Mouse (Mus musculus) midbrain, embryonic 13.5 days (tissue): ENCODE data around the gene B130006D01Rik. TPM values are rescaled to one million over a fixed set of nuclear protein-coding genes. Genes with fewer than 3 reads are reported as not detected.
"Not testable (repeated sequence)": the region's sequence is repeated elsewhere in the genome, so short reads cannot be mapped to it uniquely, and the experiment has no call there.

Source experiments
- ATAC-seq: fragments of 200-750 bp; cut with Nextera tagmentation; 2 replicates; pipeline ENCODE4 v1.8.0; 2017; ENCODE audit warnings: mild to moderate bottlenecking, moderate TSS enrichment, moderate library complexity
- H3K27ac ChIP-seq: fragments of 300-500 bp; sonication (generic); 2 replicates; pipeline ENCODE4 v1.5.1; 2015; ENCODE audit warnings: inconsistent platforms, mild to moderate bottlenecking, moderate library complexity
- H3K27me3 ChIP-seq: fragments of 300-500 bp; sonication (generic); 2 replicates; pipeline ENCODE4 v1.6.1; 2015; ENCODE audit warnings: mild to moderate bottlenecking, inconsistent platforms
- H3K36me3 ChIP-seq: fragments of 300-500 bp; sonication (generic); 2 replicates; pipeline ENCODE4 v1.6.1; 2015; ENCODE audit warnings: mild to moderate bottlenecking, inconsistent platforms
- H3K4me1 ChIP-seq: fragments of 300-500 bp; sonication (generic); replicated peaks from 2 replicates; pipeline ENCODE4 v1.6.1; 2015; ENCODE audit warnings: inconsistent platforms
- H3K4me2 ChIP-seq: fragments of 300-500 bp; sonication (generic); replicated peaks from 2 replicates; pipeline ENCODE4 v1.6.1; 2015; ENCODE audit warnings: moderate library complexity, mild to moderate bottlenecking, inconsistent platforms
- H3K4me3 ChIP-seq: fragments of 300-500 bp; sonication (generic); replicated peaks from 2 replicates; pipeline ENCODE4 v1.5.1; 2015; ENCODE audit warnings: mild to moderate bottlenecking, inconsistent platforms
- H3K9ac ChIP-seq: fragments of 300-500 bp; sonication (generic); replicated peaks from 2 replicates; pipeline ENCODE4 v1.6.1; 2015; ENCODE audit warnings: mild to moderate bottlenecking, inconsistent platforms
- H3K9me3 ChIP-seq: fragments of 300-500 bp; sonication (generic); 2 replicates; pipeline ENCODE4 v1.6.1; 2016; ENCODE audit warnings: mild to moderate bottlenecking, inconsistent platforms
- WGBS: fragments of 180-500 bp; shearing (Covaris S2); methylation state at CpG from one replicate; pipeline ENCODE4 v1.1.7; 2015; 5-methylcytosine and 5-hydroxymethylcytosine counted together
- polyA plus RNA-seq: library from polyadenylated mRNA; unstranded; fragments of >200 nt; fragmentation: Nextera tagmentation; extraction: Ambion mirVana; gene quantifications from 2 replicates; pipeline ENCODE4 v1.2.1, GENCODE M21; 2015

Gene B130006D01Rik
- polyA plus RNA-seq, 1 experiment from 2014 or later = 1.5 TPM

DNA sequence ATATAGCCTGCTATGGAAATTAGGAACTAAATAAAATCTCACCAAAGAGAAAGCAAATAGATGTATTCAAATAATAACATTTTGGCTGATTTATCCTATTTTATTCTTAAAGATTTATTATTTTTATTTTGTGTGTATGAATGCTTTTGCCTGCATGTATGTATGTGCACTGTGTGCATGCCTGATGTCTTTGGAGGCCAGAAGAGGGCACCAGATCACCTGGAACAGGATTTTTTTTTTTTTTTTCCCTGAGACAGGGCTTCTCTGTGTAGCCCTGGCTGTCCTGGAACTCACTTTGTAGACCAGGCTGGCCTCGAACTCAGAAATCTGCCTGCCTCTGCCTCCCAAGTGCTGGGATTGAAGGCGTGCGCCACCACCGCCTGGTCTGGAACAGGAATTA, 31.8 kb downstream of the B130006D01Rik start:
- H3K4me3 ChIP-seq, H3K4me1 ChIP-seq, H3K27me3 ChIP-seq, H3K4me2 ChIP-seq, H3K9ac ChIP-seq, ATAC-seq, H3K27ac ChIP-seq, H3K9me3 ChIP-seq: not testable (repeated sequence)
- peaks cover 49% of the 10 kb centered on the region for H3K36me3 ChIP-seq
- WGBS = 100% methylated on average over 4 of the region's 4 CpGs

- Histone ChIP-seq H3K36me3 (peaks cover 48% of the 10 kb centered on the region), H3K9me3 (no peaks in the 10 kb centered on the region), H3K4me1 (no peaks in the 10 kb centered on the region), H3K4me2 (no peak overlapping the region), H3K27me3 (no peaks in the 10 kb centered on the region), H3K9ac (no peak overlapping the region), H3K27ac (no peak overlapping the region), H3K4me3 (no peak overlapping the region)
- ATAC-seq = no peak
- WGBS = 90% methylated on average over 5 of the region's 5 CpGs
Observed at GRCm38 (mm10) chr11:95760521-95760920, 37.1 kb downstream of the B130006D01Rik start.

GRCm38 (mm10) chr11:95762996-95763395, 39.6 kb downstream of the B130006D01Rik start:
- H3K9me3 ChIP-seq = no peaks in the 10 kb centered on the region
- ATAC-seq = no peak
- WGBS = 97% methylated on average over 4 of the region's 4 CpGs

GRCm38 (mm10) chr11:95764806-95765205, 41.4 kb downstream of the B130006D01Rik start:
- no peak overlapping the region for H3K4me3 ChIP-seq
- H3K9ac ChIP-seq = no peak overlapping the region
- no peaks in the 10 kb centered on the region for H3K4me1 ChIP-seq
- no peaks in the 10 kb centered on the region for H3K27me3 ChIP-seq
- H3K36me3 ChIP-seq = peaks cover 44% of the 10 kb centered on the region
- H3K27ac ChIP-seq = no peak overlapping the region
- no peak for ATAC-seq
- no peaks in the 10 kb centered on the region for H3K9me3 ChIP-seq
- no peak overlapping the region for H3K4me2 ChIP-seq
- WGBS = 70% methylated on average over 8 of the region's 8 CpGs

More at GRCm38 (mm10) chr11:95762996-95763395, 39.6 kb downstream of the B130006D01Rik start:
- Histone ChIP-seq H3K36me3 (peaks cover 31% of the 10 kb centered on the region), H3K9ac (no peak overlapping the region), H3K27me3 (no peaks in the 10 kb centered on the region), H3K4me3 (no peak overlapping the region), H3K4me1 (no peaks in the 10 kb centered on the region), H3K27ac (no peak overlapping the region), H3K4me2 (no peak overlapping the region)

DNA sequence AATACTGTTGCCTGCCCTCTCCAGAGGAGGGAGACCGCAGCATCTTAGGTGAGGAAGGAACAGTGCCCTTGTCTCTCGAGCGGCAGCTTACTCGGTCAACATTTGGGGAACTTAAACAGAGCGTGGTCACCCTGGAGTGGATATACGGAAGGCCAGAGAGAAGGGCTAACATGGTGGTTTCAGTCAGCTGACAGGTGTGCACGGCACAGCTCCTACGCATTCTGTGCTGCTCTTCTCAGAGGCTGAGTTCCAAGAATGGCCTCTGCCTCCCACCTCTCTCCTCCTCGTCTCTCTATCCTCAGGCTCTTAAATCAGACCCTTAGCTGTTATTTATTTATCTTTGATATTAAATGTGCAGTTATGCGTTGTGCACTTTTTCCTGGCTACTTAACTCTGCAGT, 41.9 kb downstream of the B130006D01Rik start:
- no peak for ATAC-seq
- H3K4me3 ChIP-seq = no peak overlapping the region
- no peaks in the 10 kb centered on the region for H3K27me3 ChIP-seq
- no peak overlapping the region for H3K4me2 ChIP-seq
- no peak overlapping the region for H3K9ac ChIP-seq
- 90% methylated on average over 10 of the region's 10 CpGs for WGBS
- no peak overlapping the region for H3K27ac ChIP-seq
- no peaks in the 10 kb centered on the region for H3K4me1 ChIP-seq
- no peaks in the 10 kb centered on the region for H3K9me3 ChIP-seq
- H3K36me3 ChIP-seq = peaks cover 45% of the 10 kb centered on the region

DNA sequence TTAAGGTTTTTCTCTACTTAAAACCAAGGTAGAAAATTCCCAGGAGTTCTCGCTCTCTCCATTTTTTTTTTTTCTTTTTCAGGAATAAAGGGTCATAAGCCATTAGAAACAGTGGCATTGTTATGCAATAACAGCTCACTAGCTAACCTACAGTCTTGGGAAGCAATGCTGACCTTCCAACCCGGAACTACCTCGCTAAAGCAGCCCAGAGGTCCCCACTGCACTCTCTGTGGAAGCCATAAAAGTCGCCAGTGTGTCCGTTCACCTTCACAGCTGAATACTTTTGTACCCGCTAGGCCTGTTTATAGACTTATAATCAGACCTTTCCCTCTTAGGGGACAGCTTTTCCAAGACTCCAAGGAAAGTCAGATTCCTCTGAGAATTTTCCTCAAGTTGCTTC, 44.9 kb downstream of the B130006D01Rik start:
- Histone ChIP-seq H3K27me3 (no peaks in the 10 kb centered on the region), H3K9me3 (no peaks in the 10 kb centered on the region), H3K27ac (no peak overlapping the region), H3K9ac (no peak overlapping the region), H3K4me1 (no peaks in the 10 kb centered on the region), H3K4me2 (no peak overlapping the region), H3K4me3 (no peak overlapping the region), H3K36me3 (peaks cover 34% of the 10 kb centered on the region)
- 86% methylated on average over 6 of the region's 6 CpGs for WGBS
- ATAC-seq = no peak

DNA sequence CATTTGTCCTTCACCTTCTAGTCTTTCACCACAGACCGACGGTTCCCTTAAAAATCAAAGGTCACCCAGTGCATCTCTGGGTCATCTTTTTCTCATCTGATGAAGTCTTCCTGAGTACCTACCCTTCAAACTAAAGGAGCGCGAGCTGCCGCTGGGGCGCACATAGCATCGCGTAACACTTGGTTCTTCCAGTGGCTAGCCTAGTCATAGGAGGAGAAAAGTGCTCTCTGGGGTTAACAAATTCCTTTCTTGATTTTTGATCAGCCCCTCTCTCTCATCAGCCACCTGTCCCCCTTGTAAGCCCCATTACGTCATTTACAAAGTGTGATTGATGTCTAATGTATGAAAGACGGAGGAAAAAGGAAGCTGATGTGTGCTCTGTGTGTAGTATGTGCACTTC, 45.8 kb downstream of the B130006D01Rik start:
- no peak for ATAC-seq
- Histone ChIP-seq H3K9ac (no peak overlapping the region), H3K9me3 (no peaks in the 10 kb centered on the region), H3K27ac (no peak overlapping the region), H3K4me1 (no peaks in the 10 kb centered on the region), H3K4me3 (no peak overlapping the region), H3K27me3 (no peaks in the 10 kb centered on the region), H3K4me2 (no peak overlapping the region), H3K36me3 (peaks cover 24% of the 10 kb centered on the region)
- WGBS = 88% methylated on average over 10 of the region's 10 CpGs

DNA sequence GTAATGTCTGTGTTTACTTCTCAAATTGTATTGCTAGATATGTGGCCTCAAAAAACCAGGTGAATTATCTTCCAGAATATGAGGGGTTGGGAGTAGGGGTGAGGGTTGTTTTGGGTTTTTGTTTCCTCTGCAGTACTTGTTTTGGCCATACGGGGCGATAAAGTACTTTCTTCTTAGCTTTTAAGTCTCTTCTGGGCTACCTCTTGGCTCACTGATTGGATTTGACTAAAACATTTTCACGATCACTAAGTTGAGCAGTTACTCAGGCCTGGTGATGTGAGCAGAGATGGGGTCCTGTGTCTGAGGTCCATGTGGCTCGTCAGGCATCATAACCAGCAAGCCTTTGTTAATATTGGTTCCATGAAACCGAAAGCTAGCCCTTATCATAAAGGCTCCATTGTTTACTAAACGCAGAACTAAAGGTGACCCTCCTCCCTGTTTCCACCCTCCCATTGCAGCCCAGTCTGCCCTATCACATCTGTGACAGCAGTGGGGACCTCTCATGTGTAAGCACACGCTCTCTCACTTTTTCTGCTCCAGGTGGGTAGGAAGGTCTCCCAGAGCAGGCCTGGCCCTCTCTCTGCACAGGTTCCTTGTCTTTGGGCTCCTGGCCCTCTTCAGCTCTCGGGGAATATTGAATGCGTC, 47.5 kb downstream of the B130006D01Rik start:
- Histone ChIP-seq H3K27me3 (no peaks in the 10 kb centered on the region), H3K9me3 (no peaks in the 10 kb centered on the region), H3K4me2 (no peak overlapping the region), H3K4me1 (no peaks in the 10 kb centered on the region), H3K36me3 (peaks cover 25% of the 10 kb centered on the region), H3K27ac (no peak overlapping the region), H3K9ac (no peak overlapping the region), H3K4me3 (no peak overlapping the region)
- 67% methylated on average over 9 of the region's 9 CpGs for WGBS
- no peak for ATAC-seq

- no peak overlapping the region for H3K4me3 ChIP-seq
- H3K36me3 ChIP-seq = peaks cover 28% of the 10 kb centered on the region
- 91% methylated on average over 8 of the region's 8 CpGs for WGBS
- H3K9me3 ChIP-seq = no peaks in the 10 kb centered on the region
- H3K9ac ChIP-seq = no peak overlapping the region
- H3K4me1 ChIP-seq = no peaks in the 10 kb centered on the region
- no peaks in the 10 kb centered on the region for H3K27me3 ChIP-seq
- H3K27ac ChIP-seq = no peak overlapping the region
- ATAC-seq = no peak
- H3K4me2 ChIP-seq = no peak overlapping the region
Observed at GRCm38 (mm10) chr11:95771665-95772064, 48.3 kb downstream of the B130006D01Rik start.

DNA sequence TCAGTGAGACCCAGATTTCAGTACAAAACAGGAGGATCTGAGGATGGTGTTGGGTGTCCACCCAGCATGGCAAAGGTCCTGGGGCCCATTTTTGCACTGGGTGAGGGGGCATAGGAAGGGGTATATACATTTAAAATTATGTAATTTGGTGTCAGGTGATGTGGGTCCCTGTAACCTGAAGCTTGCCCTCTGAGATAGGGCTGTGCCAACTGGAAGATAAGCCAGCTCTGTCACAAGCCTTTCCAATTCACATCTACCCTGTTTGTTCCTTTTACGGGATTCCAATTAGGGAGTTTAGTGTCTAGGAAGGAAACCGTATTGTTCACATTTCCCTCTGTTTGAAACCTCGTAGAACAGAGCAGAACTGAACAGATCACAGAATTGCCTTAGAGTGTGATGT, 49.9 kb downstream of the B130006D01Rik start:
- Histone ChIP-seq H3K36me3 (peaks cover 30% of the 10 kb centered on the region), H3K4me2 (no peak overlapping the region), H3K9me3 (no peaks in the 10 kb centered on the region), H3K4me3 (no peak overlapping the region), H3K4me1 (no peaks in the 10 kb centered on the region), H3K9ac (no peak overlapping the region), H3K27me3 (no peaks in the 10 kb centered on the region), H3K27ac (no peak overlapping the region)
- ATAC-seq = no peak
- 89% methylated on average over 3 of the region's 3 CpGs for WGBS

Other genes starting within 250 kb of the B130006D01Rik start
- 1.2 and 1.9 TPM in 2 replicates for gene Nxph3, start 209.0 kb upstream of the B130006D01Rik start, polyA plus RNA-seq
- 13.8 and 17.2 TPM in 2 replicates for gene Ngfr, start 135.9 kb upstream of the B130006D01Rik start, polyA plus RNA-seq
- gene Phb, start 56.6 kb upstream of the B130006D01Rik start, polyA plus RNA-seq = 168 and 179 TPM in 2 replicates
- 29.0 and 32.1 TPM in 2 replicates for gene Zfp652, start 10.9 kb upstream of the B130006D01Rik start, polyA plus RNA-seq
- not detected in 2 replicates for gene Phospho1, start 100.9 kb downstream of the B130006D01Rik start, polyA plus RNA-seq
- gene Gngt2, start 113.6 kb downstream of the B130006D01Rik start, polyA plus RNA-seq = 2.7 and 3.8 TPM in 2 replicates
- 1.1 and 1.6 TPM in 2 replicates for gene Abi3, start 118.9 kb downstream of the B130006D01Rik start, polyA plus RNA-seq
- gene B4galnt2, start 191.3 kb downstream of the B130006D01Rik start, polyA plus RNA-seq = not detected in 2 replicates